Mouse (Mus musculus): Measurements from ENCODE around the gene Tmem40. TPM values are rescaled to one million over a fixed set of nuclear protein-coding genes. Genes with fewer than 3 reads are reported as not detected.

Tmem40 gene
- polyA plus RNA-seq, 1 experiment: 1.6 TPM

- Histone ChIP-seq H3K4me1 (ENCODE audit: control insufficient read depth, insufficient read depth, low read length) (no peaks in the 10 kb centered on the region), H3K4me3 (ENCODE audit: insufficient read depth, low read length) (no peak overlapping the region), H3K27ac (ENCODE audit: insufficient read depth, low read length) (no peak overlapping the region)
- TF ChIP-seq POLR2A (IDR thresholded peaks at IDR 0.05; ENCODE audit: low read depth, low read length) (no peak), CTCF (IDR thresholded peaks at IDR 0.05; ENCODE audit: borderline replicate concordance, insufficient read depth, low read length) (no peak)
These were observed 81.1 kb downstream of the Tmem40 start for GRCm38 (mm10) chr6:115681066-115681465.

Other genes starting within 250 kb of the Tmem40 start
- 14.3 and 14.6 TPM in 2 replicates for gene Tsen2, start 217.7 kb downstream of the Tmem40 start, polyA plus RNA-seq (2011; ENCODE audit: insufficient read length, low read depth, missing spikeins)
- gene Mkrn2os, start 169.8 kb downstream of the Tmem40 start, polyA plus RNA-seq (2011; ENCODE audit: insufficient read length, low read depth, missing spikeins): not detected in 2 replicates
- gene Mkrn2, start 160.5 kb downstream of the Tmem40 start, polyA plus RNA-seq (2011; ENCODE audit: insufficient read length, low read depth, missing spikeins): 21.9 and 22.2 TPM in 2 replicates
- 60.5 and 69.8 TPM in 2 replicates for gene Raf1, start 85.8 kb downstream of the Tmem40 start, polyA plus RNA-seq (2011; ENCODE audit: insufficient read length, low read depth, missing spikeins)
- 12.0 and 12.3 TPM in 2 replicates for gene Cand2, start 12.1 kb upstream of the Tmem40 start, polyA plus RNA-seq (2011; ENCODE audit: insufficient read length, low read depth, missing spikeins)
- gene Rpl32, start 46.3 kb upstream of the Tmem40 start, polyA plus RNA-seq (2011; ENCODE audit: insufficient read length, low read depth, missing spikeins): 2,350 and 2,369 TPM in 2 replicates
- 0.19 and 0.20 TPM in 2 replicates for gene Efcab12, start 76.0 kb upstream of the Tmem40 start, polyA plus RNA-seq (2011; ENCODE audit: insufficient read length, low read depth, missing spikeins)
- 5.9 and 6.4 TPM in 2 replicates for gene Mbd4, start 91.0 kb upstream of the Tmem40 start, polyA plus RNA-seq (2011; ENCODE audit: insufficient read length, low read depth, missing spikeins)
- 13.5 and 19.1 TPM in 2 replicates for gene Ift122, start 91.1 kb upstream of the Tmem40 start, polyA plus RNA-seq (2011; ENCODE audit: insufficient read length, low read depth, missing spikeins)
- gene Rho, start 169.3 kb upstream of the Tmem40 start, polyA plus RNA-seq (2011; ENCODE audit: insufficient read length, low read depth, missing spikeins): not detected in 2 replicates
- not detected in 2 replicates for gene H1foo, start 182.5 kb upstream of the Tmem40 start, polyA plus RNA-seq (2011; ENCODE audit: insufficient read length, low read depth, missing spikeins)
- 28.4 and 28.8 TPM in 2 replicates for gene Plxnd1, start 232.6 kb upstream of the Tmem40 start, polyA plus RNA-seq (2011; ENCODE audit: insufficient read length, low read depth, missing spikeins)